Mouse (Mus musculus) heart, adult 2 months (tissue): ENCODE data around the gene Angptl4. TPM values are rescaled to one million over a fixed set of nuclear protein-coding genes. Genes with fewer than 3 reads are reported as not detected.

Experiments
- DNase-seq, 2 experiments: peaks; one replicate each; pipeline ENCODE4 v3.0.0; 2021
- H3K27ac ChIP-seq: fragments of 200-600 bp; 2 replicates; pipeline ENCODE4 v1.8.1; 2022
- H3K27me3 ChIP-seq: fragments of 200-500 bp; 2 replicates; pipeline ENCODE4 v1.6.1; 2012; ENCODE audit warnings: mild to moderate bottlenecking, low read length, inconsistent platforms, mixed read lengths; ENCODE audit not compliant: control insufficient read depth, insufficient read depth
- H3K36me3 ChIP-seq: fragments of 200-500 bp; 2 replicates; pipeline ENCODE4 v1.6.1; 2012; ENCODE audit warnings: low read length, inconsistent platforms; ENCODE audit not compliant: control insufficient read depth, insufficient read depth
- H3K4me1 ChIP-seq: fragments of 200-500 bp; 2 replicates; pipeline ENCODE4 v1.6.1; 2011; ENCODE audit warnings: low read length; ENCODE audit not compliant: control insufficient read depth, insufficient read depth
- H3K4me3 ChIP-seq: fragments of 200-600 bp; 2 replicates; pipeline ENCODE4 v1.8.1; 2022
- H3K79me2 ChIP-seq: fragments of 200-500 bp; replicated peaks from 2 replicates; pipeline ENCODE4 v1.6.1; 2012; ENCODE audit warnings: mild to moderate bottlenecking, inconsistent platforms, low read length, moderate library complexity, mixed read lengths; ENCODE audit not compliant: control insufficient read depth, insufficient read depth
- H3K9ac ChIP-seq: fragments of 200-500 bp; 2 replicates; pipeline ENCODE4 v1.6.1; 2012; ENCODE audit warnings: low read depth, mild to moderate bottlenecking, control low read depth, inconsistent platforms, low read length, mixed read lengths
- CTCF ChIP-seq: fragments of 200-600 bp; IDR thresholded peaks from 2 replicates; pipeline ENCODE4 v1.8.1; 2022; ENCODE audit warnings: antibody characterized with exemption, mild to moderate bottlenecking, moderate library complexity
- EP300 ChIP-seq: fragments of 200-500 bp; IDR thresholded peaks from 2 replicates; pipeline ENCODE4 v1.6.1; 2011; ENCODE audit warnings: low read depth, low read length, control low read depth; ENCODE audit not compliant: insufficient read depth
- POLR2A ChIP-seq: fragments of 200-500 bp; IDR thresholded peaks from 2 replicates; pipeline ENCODE4 v1.6.1; 2011; ENCODE audit warnings: mild to moderate bottlenecking, low read depth, low read length, control low read depth; ENCODE audit not compliant: insufficient read depth
- WGBS: fragments of 180-500 bp; shearing (Covaris S2); methylation state at CpG from one replicate; pipeline ENCODE4 v1.1.7; 2018; 5-methylcytosine and 5-hydroxymethylcytosine counted together
- intact Hi-C: fragments of 180-260 bp; cut with DNase I; formaldehyde crosslinking; loops from one replicate; pipeline ENCODE4 v1.15.1; 2025
- polyA plus RNA-seq: library from polyadenylated mRNA; depleted of rRNA; stranded (reverse); fragments of >200 nt; gene quantifications from 2 replicates; pipeline ENCODE4 v1.2.3, GENCODE M21; 2012
- total RNA-seq, 2 experiments: library from RNA; stranded (reverse); gene quantifications; 2 replicates each; pipeline ENCODE4 v1.2.3; 2021

The Angptl4 gene
- total and polyA plus RNA-seq, 3 experiments = 4.7 to 18.9 (median 7.2) TPM

GRCm38 (mm10) chr17:33816612-33817011, 35.0 kb upstream of the Angptl4 start:
- TF ChIP-seq EP300 (0 out of 2 replicates have a peak, but pooled peaks have one; percentile 10), POLR2A (no peak; the same call in 1 of the 2 replicates)
- H3K9ac ChIP-seq = peak overlapping the region; percentile 96
- H3K4me3 ChIP-seq = peak overlapping the region; percentile 83
- 38% methylated on average over 5 of the region's 5 CpGs for WGBS
- peaks cover 19% of the 10 kb centered on the region for H3K36me3 ChIP-seq
- no peak for DNase-seq
- peaks cover 8% of the 10 kb centered on the region for H3K4me1 ChIP-seq
- no peaks in the 10 kb centered on the region for H3K79me2 ChIP-seq
- peak overlapping the region; percentile 95 for H3K27ac ChIP-seq
- no peaks in the 10 kb centered on the region for H3K27me3 ChIP-seq
- intact Hi-C loops = no loop called here

GRCm38 (mm10) chr17:33815399-33815798, 33.8 kb upstream of the Angptl4 start:
- Histone ChIP-seq H3K4me3 (no peak overlapping the region; the same call in 1 of the 2 replicates), H3K4me1 (peaks cover 8% of the 10 kb centered on the region), H3K36me3 (peaks cover 16% of the 10 kb centered on the region), H3K9ac (no peak overlapping the region), H3K27ac (peak overlapping the region; percentile 95), H3K79me2 (no peaks in the 10 kb centered on the region), H3K27me3 (no peaks in the 10 kb centered on the region)
- intact Hi-C loops = no loop called here
- no peak for TF ChIP-seq CTCF
- no peak for TF ChIP-seq EP300
- no peak for TF ChIP-seq POLR2A
- 76% methylated on average over 6 of the region's 6 CpGs for WGBS
- DNase-seq = no peak

GRCm38 (mm10) chr17:33812990-33813389, 31.4 kb upstream of the Angptl4 start:
- H3K4me1 ChIP-seq = peaks cover 3% of the 10 kb centered on the region
- intact Hi-C loops = no loop called here
- H3K79me2 ChIP-seq = no peaks in the 10 kb centered on the region
- WGBS = 34% methylated on average over 4 of the region's 4 CpGs
- peak; percentile 96 for TF ChIP-seq EP300
- TF ChIP-seq POLR2A = peak; percentile 58
- no peak for TF ChIP-seq CTCF
- H3K4me3 ChIP-seq = peak overlapping the region; percentile 84
- peak overlapping the region; percentile 95 for H3K27ac ChIP-seq
- peaks cover 14% of the 10 kb centered on the region for H3K36me3 ChIP-seq
- DNase-seq = peak; percentile 66 to 78
- peak overlapping the region; percentile 61 for H3K9ac ChIP-seq
- H3K27me3 ChIP-seq = no peaks in the 10 kb centered on the region

- TF ChIP-seq CTCF (no peak), EP300 (peak; percentile 71; the same call in 1 of the 2 replicates), POLR2A (peak; percentile 92)
- H3K79me2 ChIP-seq = no peaks in the 10 kb centered on the region
- H3K4me3 ChIP-seq = peak overlapping the region; percentile 84
- peaks cover 14% of the 10 kb centered on the region for H3K36me3 ChIP-seq
- peak overlapping the region; percentile 28 for H3K9ac ChIP-seq
- peak overlapping the region; percentile 95 for H3K27ac ChIP-seq
- H3K4me1 ChIP-seq = peaks cover 2% of the 10 kb centered on the region
- H3K27me3 ChIP-seq = no peaks in the 10 kb centered on the region
- intact Hi-C loops = no loop called here
- WGBS = 24% methylated on average over 3 of the region's 3 CpGs
- DNase-seq = peak; percentile 32 to 46
These were observed 30.8 kb upstream of the Angptl4 start for GRCm38 (mm10) chr17:33812475-33812874.

GRCm38 (mm10) chr17:33811142-33811516, 29.5 kb upstream of the Angptl4 start:
- Histone ChIP-seq H3K36me3 (peaks cover 12% of the 10 kb centered on the region), H3K4me3 (peak overlapping the region; percentile 84), H3K79me2 (no peaks in the 10 kb centered on the region), H3K9ac (peak overlapping the region; percentile 64), H3K27ac (peak overlapping the region; percentile 95), H3K4me1 (no peaks in the 10 kb centered on the region; the same call in none of the 2 replicates), H3K27me3 (no peaks in the 10 kb centered on the region)
- WGBS = 7% methylated on average over 7 of the region's 7 CpGs
- peak in 1 of 2 experiments; percentile 54 for DNase-seq
- TF ChIP-seq POLR2A (no peak), EP300 (no peak), CTCF (no peak)
- intact Hi-C loops = loop anchor here (2.0 kb wide), 1 partner anchor 18 kb away; no protein-coding TSS in a partner anchor

- Histone ChIP-seq H3K4me3 (peak within 1 kb of the TSS; percentile 84), H3K79me2 (no peaks in the 10 kb centered on the region), H3K4me1 (no peaks in the 10 kb centered on the region; the same call in none of the 2 replicates), H3K27ac (peak within 1 kb of the TSS; percentile 95), H3K36me3 (peaks cover 7% of the 10 kb centered on the region; the same call in 1 of the 2 replicates), H3K9ac (peak within 1 kb of the TSS; percentile 82), H3K27me3 (no peaks in the 10 kb centered on the region)
- DNase-seq = peak; percentile 94 to 95
- under 1% methylated on average over 36 of the region's 36 CpGs for WGBS
- TF ChIP-seq EP300 (peak; percentile 90; the same call in 1 of the 2 replicates), CTCF (no peak), POLR2A (peak; percentile 93)
- intact Hi-C loops = loop anchor here (2.0 kb wide), 1 partner anchor 18 kb away; no protein-coding TSS in a partner anchor
These were observed 28.9 kb upstream of the Angptl4 start, which contains the start of gene Kank3 for GRCm38 (mm10) chr17:33810334-33811141. Gene Kank3 (plus strand): TSS chr17:33810519.
